Mouse (Mus musculus): ENCODE results near the gene Cyp4x1. TPM values are rescaled to one million over a fixed set of nuclear protein-coding genes. Genes with fewer than 3 reads are reported as not detected.

The Cyp4x1 gene
- total RNA-seq, 2 experiments from 2014 or later, result not detected

- no peak for DNase-seq
These were observed 43.5 kb downstream of the Cyp4x1 start for GRCm38 (mm10) chr4:115090592-115090991.

- DNase-seq, result no peak
These were observed 45.3 kb downstream of the Cyp4x1 start, which contains the start of gene Pdzk1ip1 for GRCm38 (mm10) chr4:115088611-115089338. Pdzk1ip1 (plus strand) TSS chr4:115088708.

- DNase-seq, result no peak
These were observed 47.2 kb downstream of the Cyp4x1 start for GRCm38 (mm10) chr4:115086763-115087415.

- DNase-seq, result no peak
These were observed 47.8 kb downstream of the Cyp4x1 start for GRCm38 (mm10) chr4:115086257-115086656.

- peak; percentile 55 to 70 for DNase-seq
These were observed 48.5 kb downstream of the Cyp4x1 start for GRCm38 (mm10) chr4:115085522-115086095.

GRCm38 (mm10) chr4:115083031-115083430 is 51.0 kb downstream of the Cyp4x1 start:
- DNase-seq, result no peak

GRCm38 (mm10) chr4:115079821-115080349 is 54.2 kb downstream of the Cyp4x1 start:
- DNase-seq, result no peak

- peak in 1 of 2 experiments; percentile 41 for DNase-seq
These were observed 54.9 kb downstream of the Cyp4x1 start for GRCm38 (mm10) chr4:115078892-115079820.

GRCm38 (mm10) chr4:115075204-115075915 is 58.7 kb downstream of the Cyp4x1 start:
- peak in 1 of 2 experiments; percentile 34 for DNase-seq

GRCm38 (mm10) chr4:115074789-115075188 is 59.3 kb downstream of the Cyp4x1 start:
- no peak for DNase-seq

GRCm38 (mm10) chr4:115071668-115072067 is 62.4 kb downstream of the Cyp4x1 start:
- no peak for DNase-seq

GRCm38 (mm10) chr4:115063518-115064239 is 70.4 kb downstream of the Cyp4x1 start:
- no peak for DNase-seq

GRCm38 (mm10) chr4:115062875-115063517 is 71.1 kb downstream of the Cyp4x1 start:
- DNase-seq, result peak; percentile 32 to 53

GRCm38 (mm10) chr4:115062540-115062874 is 71.6 kb downstream of the Cyp4x1 start:
- DNase-seq, result no peak

GRCm38 (mm10) chr4:115060753-115061152 is 73.3 kb downstream of the Cyp4x1 start:
- DNase-seq, result no peak

- peak in 1 of 2 experiments; percentile 32 for DNase-seq
These were observed 74.2 kb downstream of the Cyp4x1 start for GRCm38 (mm10) chr4:115059871-115060270.

- DNase-seq, result no peak
These were observed 75.0 kb downstream of the Cyp4x1 start for GRCm38 (mm10) chr4:115058871-115059590.

- DNase-seq, result peak in 1 of 2 experiments; percentile 12
These were observed 75.7 kb downstream of the Cyp4x1 start for GRCm38 (mm10) chr4:115058317-115058761.

GRCm38 (mm10) chr4:115057674-115058316 is 76.3 kb downstream of the Cyp4x1 start:
- no peak for DNase-seq
